18 mouse cellular contexts compared by ENCODE assay signal in the genomic region with DNA sequence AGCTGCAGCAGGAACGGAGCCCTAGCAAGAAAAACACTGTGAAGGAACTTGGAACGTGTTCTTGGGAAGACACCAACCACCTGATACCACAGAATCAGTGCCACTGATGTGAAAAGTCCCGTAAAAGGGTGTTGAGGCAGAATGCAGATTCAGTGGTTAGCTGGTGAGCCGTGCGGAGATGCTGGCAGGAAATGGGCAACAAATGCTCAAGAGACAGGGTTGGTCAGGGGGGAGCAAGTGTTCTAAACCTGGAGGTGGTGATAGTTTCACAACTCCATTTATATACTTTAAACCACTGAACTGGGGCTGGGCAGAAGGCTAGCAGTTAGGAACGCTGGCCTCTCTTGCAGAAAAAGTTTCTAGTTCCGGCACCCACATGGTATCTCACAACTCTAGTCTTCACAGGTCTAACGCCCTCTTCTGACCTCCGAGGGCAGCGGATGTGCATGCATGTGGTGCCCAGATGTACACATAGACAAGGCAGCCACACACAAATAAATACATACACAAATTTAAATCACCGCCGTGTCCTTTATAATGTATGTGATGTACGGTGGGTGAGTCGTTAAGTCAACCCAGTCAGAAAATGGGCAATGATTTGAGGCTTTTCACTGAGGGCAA. TPM values are rescaled to one million over a fixed set of nuclear protein-coding genes. Genes with fewer than 3 reads are reported as not detected.
DNase-seq lines count a peak whose midpoint lies in the region; ATAC-seq and TF ChIP-seq lines count a peak whose summit lies in the region.
"Had no signal": no experiment of that assay in that cellular context is flagged by ENCODE, and none has a peak within 500 bp of the region (broad histone marks: within the 10 kb centered on the region; RNA-seq: fewer than 3 reads in every experiment).

No protein-coding gene starts in this region.

- TF ChIP-seq CTCF in spleen, adult 2 months (IDR thresholded peaks at IDR 0.05; ENCODE audit: extremely low read depth, insufficient read depth, insufficient read length, insufficient replicate concordance), result no peak

- intact Hi-C loops in left cerebral cortex, postnatal 4 days (cut with DNase I), result no loop called here

- no peaks in the 10 kb centered on the region for H3K27me3 ChIP-seq in spleen, adult 2 months (ENCODE audit: control insufficient read depth, insufficient read depth, low read length)
- no peaks in the 10 kb centered on the region for H3K27me3 ChIP-seq in kidney, embryonic 14.5 days (ENCODE audit: control insufficient read depth, insufficient read depth, low read length)
- H3K27me3 ChIP-seq: liver, embryonic 15.5 days had no signal

- H3K4me3 ChIP-seq in spleen, adult 2 months (ENCODE audit: extremely low read depth, insufficient read depth, insufficient read length), result peak overlapping the region; percentile 29; the same call in 1 of the 2 replicates
- H3K4me3 ChIP-seq in kidney, embryonic 14.5 days (ENCODE audit: low read length), result no peak overlapping the region
- H3K4me3 ChIP-seq: liver, embryonic 15.5 days had no signal

- no peak; the same call in 1 of the 2 replicates for TF ChIP-seq POLR2A in spleen, adult 2 months (IDR thresholded peaks at IDR 0.05; ENCODE audit: low read depth, low read length)

- H3K27ac ChIP-seq in spleen, adult 2 months (ENCODE audit: insufficient read depth, low read length), result peak overlapping the region; percentile 96
- H3K27ac ChIP-seq in kidney, embryonic 14.5 days (ENCODE audit: low read depth, low read length), result no peak overlapping the region
- H3K27ac ChIP-seq: hindbrain, postnatal 0 days; kidney, postnatal 0 days; liver, embryonic 15.5 days had no signal

- WGBS in spleen, adult 2 months, result 15% methylated on average over 14 of the region's 14 CpGs
- WGBS in kidney, embryonic 14.5 days, result 81% methylated on average over 14 of the region's 14 CpGs

- peak; percentile 30 for DNase-seq in left cerebral cortex, postnatal 4 days
- no peak for DNase-seq in left cerebral cortex, adult 8-10 months (ENCODE audit: low spot score in 2 of 2)
- DNase-seq in spleen, adult 2 months (ENCODE audit: low read depth in 1 of 2, low spot score in 2 of 2), result peak; percentile 76 to 81
- no peak for DNase-seq in right cerebral cortex, postnatal 25 days
- no peak for DNase-seq in kidney, adult 11 months
- DNase-seq: layer of hippocampus, postnatal 36 days; right cerebral cortex, postnatal 14 days had no signal

- no peak overlapping the region for H3K4me2 ChIP-seq in kidney, embryonic 14.5 days (replicated peaks; ENCODE audit: low read depth, low read length)
- H3K4me2 ChIP-seq: liver, embryonic 15.5 days had no signal

- ATAC-seq in CD4-positive, CD25-positive, alpha-beta regulatory T cell, adult 4 months, result peak; percentile 89
- peak; percentile 78 for ATAC-seq in megakaryocyte, adult 5-6 weeks (ENCODE audit: poor library complexity, severe bottlenecking)
- ATAC-seq in kidney, embryonic 14.5 days (ENCODE audit: low FRiP score, low TSS enrichment), result no peak
- ATAC-seq: hindbrain, postnatal 0 days had no signal

- H3K9me3 ChIP-seq in kidney, embryonic 14.5 days (ENCODE audit: control insufficient read depth, low read length), result no peaks in the 10 kb centered on the region
- H3K9me3 ChIP-seq: liver, embryonic 15.5 days had no signal

- H3K4me1 ChIP-seq in spleen, adult 2 months (ENCODE audit: control insufficient read depth, insufficient read depth, insufficient read length), result peaks cover 62% of the 10 kb centered on the region
- peaks cover 5% of the 10 kb centered on the region; the same call in 1 of the 2 replicates for H3K4me1 ChIP-seq in kidney, embryonic 14.5 days (ENCODE audit: control insufficient read depth, insufficient read depth, low read length)

- no peak overlapping the region for H3K9ac ChIP-seq in kidney, embryonic 14.5 days (ENCODE audit: low read depth, low read length)
- H3K9ac ChIP-seq: liver, embryonic 15.5 days had no signal

- H3K36me3 ChIP-seq in spleen, adult 2 months (ENCODE audit: control insufficient read depth, insufficient read depth, low read length), result no peaks in the 10 kb centered on the region
- no peaks in the 10 kb centered on the region for H3K36me3 ChIP-seq in kidney, embryonic 14.5 days (ENCODE audit: control insufficient read depth, insufficient read depth, low read length)
- H3K36me3 ChIP-seq: liver, embryonic 15.5 days had no signal

RNA-seq across cellular contexts. Expression of gene Cd22, which starts 7.5 kb away (rescaled TPM):
- under 1 TPM; 0.44 to 0.48 TPM for total RNA-seq in left cerebral cortex, postnatal 4 days (2021)
- 1 to 10 TPM in 1 of 4 experiments, under 1 TPM in 2, not detected in 1; 0.24 to 1.8 (median 0.37) TPM for total RNA-seq in left cerebral cortex, adult 8-10 months (2022)
- 10 to 100 TPM in 1 of 2 experiments, 1 to 10 TPM in 1; 4.2 to 20.3 TPM for polyA plus RNA-seq in CD4-positive, CD25-positive, alpha-beta regulatory T cell, adult 4 months (2017; shearing (Covaris generic))
- total RNA-seq in megakaryocyte, adult 5-6 weeks (2015), result 1.9 and 2.7 TPM in 2 replicates
- 10.5 and 10.8 TPM in 2 replicates for total RNA-seq in megakaryocyte, adult 5-6 weeks (2017)
- 269 and 316 TPM in 2 replicates for polyA plus RNA-seq in spleen, adult 2 months (2012; rRNA removed)
- 0.55 TPM in 1 of 2 replicates, not detected in the other for polyA plus RNA-seq in kidney, embryonic 14.5 days (2014; fragmentation: Nextera tagmentation; extraction: Ambion mirVana)
- total RNA-seq: layer of hippocampus, postnatal 36 days had no signal
- polyA plus RNA-seq: forebrain, embryonic 11.5 days; limb, embryonic 11.5 days had no signal

RNA-seq across cellular contexts. Expression of gene Ffar1, which starts 26.3 kb away (rescaled TPM):
- not detected for total RNA-seq in left cerebral cortex, postnatal 4 days (2021)
- not detected for total RNA-seq in left cerebral cortex, adult 8-10 months (2022)
- polyA plus RNA-seq in CD4-positive, CD25-positive, alpha-beta regulatory T cell, adult 4 months (2017; shearing (Covaris generic)), result under 1 TPM in 1 of 2 experiments, not detected in 1; 0.14 TPM
- 0.09 TPM in 1 of 2 replicates, not detected in the other for total RNA-seq in megakaryocyte, adult 5-6 weeks (2015)
- 0.07 TPM in 1 of 2 replicates, not detected in the other for total RNA-seq in megakaryocyte, adult 5-6 weeks (2017)
- polyA plus RNA-seq in spleen, adult 2 months (2012; rRNA removed), result 17.0 and 20.1 TPM in 2 replicates
- not detected in 2 replicates for polyA plus RNA-seq in kidney, embryonic 14.5 days (2014; fragmentation: Nextera tagmentation; extraction: Ambion mirVana)
- total RNA-seq: hindbrain, postnatal 0 days; layer of hippocampus, postnatal 36 days had no signal
- polyA plus RNA-seq: embryonic facial prominence, embryonic 14.5 days; forebrain, embryonic 11.5 days; hindbrain, postnatal 0 days; limb, embryonic 11.5 days; liver, embryonic 15.5 days had no signal

RNA-seq across cellular contexts. Expression of gene Mag, which starts 27.0 kb away (rescaled TPM):
- total RNA-seq in left cerebral cortex, postnatal 4 days (2021), result 1 to 10 TPM; 1.3 to 3.4 TPM
- total RNA-seq in left cerebral cortex, adult 8-10 months (2022), result 100 to 1,000 TPM; 200 to 254 (median 210) TPM
- not detected for polyA plus RNA-seq in CD4-positive, CD25-positive, alpha-beta regulatory T cell, adult 4 months (2017; shearing (Covaris generic))
- 0.87 and 0.89 TPM in 2 replicates for total RNA-seq in megakaryocyte, adult 5-6 weeks (2015)
- total RNA-seq in megakaryocyte, adult 5-6 weeks (2017), result 0.95 and 1.1 TPM in 2 replicates
- polyA plus RNA-seq in spleen, adult 2 months (2012; rRNA removed), result 3.5 TPM in 2 replicates
- polyA plus RNA-seq in kidney, embryonic 14.5 days (2014; fragmentation: Nextera tagmentation; extraction: Ambion mirVana), result 0.28 and 0.30 TPM in 2 replicates

RNA-seq across cellular contexts. Expression of gene Ffar3, which starts 31.7 kb away (rescaled TPM):
- not detected for total RNA-seq in left cerebral cortex, postnatal 4 days (2021)
- not detected for total RNA-seq in left cerebral cortex, adult 8-10 months (2022)
- polyA plus RNA-seq in CD4-positive, CD25-positive, alpha-beta regulatory T cell, adult 4 months (2017; shearing (Covaris generic)), result not detected
- not detected in 2 replicates for total RNA-seq in megakaryocyte, adult 5-6 weeks (2015)
- not detected in 2 replicates for total RNA-seq in megakaryocyte, adult 5-6 weeks (2017)
- 0.59 and 0.84 TPM in 2 replicates for polyA plus RNA-seq in spleen, adult 2 months (2012; rRNA removed)
- polyA plus RNA-seq in kidney, embryonic 14.5 days (2014; fragmentation: Nextera tagmentation; extraction: Ambion mirVana), result not detected in 2 replicates
- total RNA-seq: heart, adult 18-20 months; heart, postnatal 10 days; layer of hippocampus, postnatal 36 days had no signal
- polyA plus RNA-seq: embryonic facial prominence, embryonic 14.5 days; forebrain, embryonic 11.5 days; liver, embryonic 15.5 days had no signal

RNA-seq across cellular contexts. Expression of gene Hamp2, which starts 36.8 kb away (rescaled TPM):
- total RNA-seq in left cerebral cortex, postnatal 4 days (2021), result not detected
- not detected for total RNA-seq in left cerebral cortex, adult 8-10 months (2022)
- not detected for polyA plus RNA-seq in CD4-positive, CD25-positive, alpha-beta regulatory T cell, adult 4 months (2017; shearing (Covaris generic))
- not detected in 2 replicates for total RNA-seq in megakaryocyte, adult 5-6 weeks (2015)
- total RNA-seq in megakaryocyte, adult 5-6 weeks (2017), result not detected in 2 replicates
- polyA plus RNA-seq in spleen, adult 2 months (2012; rRNA removed), result 15.6 and 18.2 TPM in 2 replicates
- polyA plus RNA-seq in kidney, embryonic 14.5 days (2014; fragmentation: Nextera tagmentation; extraction: Ambion mirVana), result not detected in 2 replicates
- total RNA-seq: hindbrain, postnatal 0 days; layer of hippocampus, postnatal 36 days had no signal
- polyA plus RNA-seq: embryonic facial prominence, embryonic 14.5 days; forebrain, embryonic 11.5 days; hindbrain, postnatal 0 days; kidney, postnatal 0 days; limb, embryonic 11.5 days; liver, embryonic 15.5 days had no signal

Comparison
In these comparisons a context has a peak if more than half of its experiments do, and no peak if none do; other contexts are left out.
1. DNase-seq: peak in left cerebral cortex, postnatal 4 days (single experiment) and spleen, adult 2 months (2 of 2); none in left cerebral cortex, adult 8-10 months (0 of 2), right cerebral cortex, postnatal 25 days (single experiment) and kidney, adult 11 months (single experiment).
2. RNA of gene Mag, which starts 27.0 kb away (total RNA-seq): 200 to 254 TPM in left cerebral cortex, adult 8-10 months; 1.3 to 3.4 TPM in left cerebral cortex, postnatal 4 days and 0.87 to 1.1 TPM in megakaryocyte, adult 5-6 weeks; every median in the first group is over 10 times any median in the second.